Mouse (Mus musculus): ENCODE measurements around the gene Ptpn21. TPM values are rescaled to one million over a fixed set of nuclear protein-coding genes. Genes with fewer than 3 reads are reported as not detected.

Gene Ptpn21
- polyA plus RNA-seq, 1 experiment from 2014 or later = 11.6 TPM

- Histone ChIP-seq H3K9ac (no peak overlapping the region), H3K4me3 (no peak overlapping the region), H3K27ac (peak overlapping the region; percentile 77), H3K4me1 (peaks cover 23% of the 10 kb centered on the region), H3K36me3 (no peaks in the 10 kb centered on the region), H3K4me2 (no peak overlapping the region), H3K9me3 (no peaks in the 10 kb centered on the region), H3K27me3 (no peaks in the 10 kb centered on the region)
- 38% methylated on average over 3 of the region's 3 CpGs for WGBS
- peak; percentile 53; the same call in 1 of the 2 replicates for ATAC-seq (ENCODE audit: borderline replicate concordance, extremely low read depth, low FRiP score, low TSS enrichment)
Observed at GRCm38 (mm10) chr12:98741011-98741501, 3.9 kb upstream of the Ptpn21 start.

DNA sequence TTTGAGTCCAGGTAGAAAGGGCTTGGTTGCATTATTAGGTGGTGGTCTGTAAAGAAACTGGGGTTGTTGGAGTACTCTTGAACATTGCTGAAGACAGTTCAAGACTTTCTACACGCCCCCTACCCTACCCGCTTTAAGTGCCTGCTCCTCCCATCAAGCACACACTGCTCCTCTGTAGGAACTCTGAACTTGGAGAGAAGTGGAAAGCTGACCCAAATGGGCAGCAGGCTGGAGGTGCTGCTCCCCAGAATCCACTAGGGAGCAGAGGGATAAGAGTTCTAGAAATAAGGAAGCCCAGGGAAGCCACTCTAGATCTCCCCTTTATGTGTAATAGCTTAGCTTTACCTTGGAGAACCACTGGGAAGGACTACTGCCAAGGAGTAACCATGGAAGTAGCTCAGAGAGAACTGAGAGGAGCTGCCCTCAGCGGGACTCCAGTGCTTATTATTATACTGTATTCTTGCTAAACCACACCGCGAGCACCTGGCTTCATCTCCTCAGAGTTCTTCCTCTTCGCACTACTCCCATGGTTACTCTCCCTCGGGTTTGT, 671 bp upstream of the Ptpn21 start:
- H3K4me3 ChIP-seq = peak overlapping the region; percentile 67
- peak overlapping the region; percentile 63 for H3K4me2 ChIP-seq
- H3K9ac ChIP-seq = peak overlapping the region; percentile 76
- H3K27me3 ChIP-seq = no peaks in the 10 kb centered on the region
- H3K9me3 ChIP-seq = no peaks in the 10 kb centered on the region
- H3K4me1 ChIP-seq = peaks cover 40% of the 10 kb centered on the region
- 9% methylated on average over 7 of the region's 7 CpGs for WGBS
- H3K36me3 ChIP-seq = no peaks in the 10 kb centered on the region
- peak overlapping the region; percentile 97 for H3K27ac ChIP-seq
- ATAC-seq (ENCODE audit: borderline replicate concordance, extremely low read depth, low FRiP score, low TSS enrichment) = peak; percentile 71

DNA sequence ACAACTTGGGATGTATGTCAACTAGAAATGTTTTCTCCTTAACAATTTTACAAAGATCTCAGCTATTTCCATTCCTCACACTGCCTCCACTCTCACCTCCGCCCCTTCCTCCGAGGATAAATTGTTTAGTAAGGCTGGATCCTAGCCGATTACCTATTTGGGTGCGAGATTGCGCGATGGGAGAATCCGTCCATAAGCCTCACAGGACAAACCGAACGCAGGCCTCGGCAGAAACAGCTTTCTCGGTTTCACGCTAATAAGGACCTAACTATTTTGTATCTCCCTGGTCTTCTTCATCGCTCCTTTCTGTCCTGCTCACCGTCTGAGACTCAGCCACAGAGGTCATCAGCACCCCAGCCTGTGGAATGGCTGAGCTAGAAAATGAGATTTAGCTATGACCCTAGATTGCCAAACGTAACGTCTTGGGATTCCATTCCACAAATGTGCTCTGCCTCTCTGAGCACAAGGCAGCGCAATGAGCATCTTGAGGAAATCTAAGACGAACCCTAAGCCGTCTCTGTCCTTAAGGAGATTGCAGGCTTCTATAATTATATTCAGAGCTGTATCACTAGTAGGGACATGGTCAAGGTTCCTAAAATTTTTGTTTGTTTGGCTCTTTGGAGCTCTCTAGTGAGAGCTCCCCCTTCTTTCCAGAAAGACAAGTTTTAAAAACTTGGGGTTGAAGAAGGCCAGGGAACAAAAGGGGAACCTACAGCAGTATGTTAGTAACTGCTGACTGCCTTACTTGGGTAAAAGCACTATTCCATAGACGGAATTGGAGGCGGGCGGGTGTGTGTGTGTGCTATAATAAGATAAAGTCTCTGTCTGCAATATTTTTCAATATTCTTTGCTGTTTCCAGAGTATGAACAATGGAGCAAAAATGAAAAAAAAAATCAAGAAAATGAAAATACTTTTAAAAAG, 2.1 kb downstream of the Ptpn21 start:
- ATAC-seq (ENCODE audit: borderline replicate concordance, extremely low read depth, low FRiP score, low TSS enrichment) = no peak
- H3K27me3 ChIP-seq = no peaks in the 10 kb centered on the region
- H3K4me2 ChIP-seq = peak overlapping the region; percentile 73
- H3K4me1 ChIP-seq = peaks cover 32% of the 10 kb centered on the region
- H3K9me3 ChIP-seq = no peaks in the 10 kb centered on the region
- peak overlapping the region; percentile 16 for H3K27ac ChIP-seq
- 8% methylated on average over 22 of the region's 22 CpGs for WGBS
- H3K4me3 ChIP-seq = peak overlapping the region; percentile 73
- no peaks in the 10 kb centered on the region for H3K36me3 ChIP-seq
- H3K9ac ChIP-seq = peak overlapping the region; percentile 72

- Histone ChIP-seq H3K9me3 (no peaks in the 10 kb centered on the region), H3K27ac (peak overlapping the region; percentile 77), H3K36me3 (no peaks in the 10 kb centered on the region), H3K27me3 (no peaks in the 10 kb centered on the region), H3K4me1 (peaks cover 32% of the 10 kb centered on the region), H3K4me2 (peak overlapping the region; percentile 73), H3K9ac (peak overlapping the region; percentile 72), H3K4me3 (peak overlapping the region; percentile 73)
- WGBS = 1% methylated on average over 30 of the region's 30 CpGs
- peak; percentile 85 for ATAC-seq (ENCODE audit: borderline replicate concordance, extremely low read depth, low FRiP score, low TSS enrichment)
Observed at GRCm38 (mm10) chr12:98734246-98734879, 2.8 kb downstream of the Ptpn21 start.

DNA sequence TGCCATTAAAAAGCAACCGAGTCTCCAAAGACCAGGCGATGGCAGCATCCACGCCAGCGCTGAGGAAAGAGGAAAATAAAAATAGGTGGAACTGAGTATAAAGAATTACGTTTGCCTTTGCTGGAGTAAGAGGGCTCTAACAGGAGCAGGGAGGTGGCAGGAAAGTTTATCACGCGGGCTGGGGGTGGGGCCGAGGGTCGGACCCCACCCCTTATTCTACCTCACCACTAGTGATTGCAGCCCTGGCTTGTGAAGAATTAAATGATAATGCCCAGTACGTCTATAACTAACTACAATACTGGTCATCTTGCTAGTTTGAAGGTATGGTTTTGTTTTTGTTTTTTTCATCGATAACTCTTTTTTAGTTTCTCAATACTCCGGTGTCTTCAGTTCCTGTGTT, 3.4 kb downstream of the Ptpn21 start:
- Histone ChIP-seq H3K9ac (peak overlapping the region; percentile 72; the same call in 1 of the 2 replicates), H3K4me3 (peak overlapping the region; percentile 73), H3K36me3 (no peaks in the 10 kb centered on the region), H3K27ac (no peak overlapping the region), H3K9me3 (no peaks in the 10 kb centered on the region), H3K4me2 (peak overlapping the region; percentile 73), H3K4me1 (peaks cover 31% of the 10 kb centered on the region), H3K27me3 (no peaks in the 10 kb centered on the region)
- no peak for ATAC-seq (ENCODE audit: borderline replicate concordance, extremely low read depth, low FRiP score, low TSS enrichment)
- 16% methylated on average over 12 of the region's 12 CpGs for WGBS

DNA sequence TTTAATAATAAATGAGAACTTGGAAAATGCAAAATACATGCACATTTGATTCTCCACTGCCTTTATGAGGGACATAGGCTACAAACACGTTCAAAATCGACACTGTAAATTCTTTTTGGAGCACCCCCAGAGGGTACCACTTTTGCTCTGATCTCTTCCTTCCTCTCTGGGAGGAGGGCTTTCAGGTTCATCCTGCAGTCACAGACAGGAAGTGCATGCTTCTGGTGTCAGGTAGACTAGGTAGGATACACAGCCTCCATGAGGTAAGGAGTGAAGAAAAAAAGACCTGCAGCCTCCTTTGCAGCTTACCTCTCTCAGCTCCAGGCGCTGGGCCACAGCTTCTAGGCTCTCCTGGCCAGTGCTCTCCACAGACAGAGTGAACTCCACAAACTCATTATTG, 4.0 kb downstream of the Ptpn21 start:
- Histone ChIP-seq H3K9ac (no peak overlapping the region), H3K4me1 (peaks cover 26% of the 10 kb centered on the region), H3K36me3 (no peaks in the 10 kb centered on the region), H3K9me3 (no peaks in the 10 kb centered on the region), H3K4me2 (peak overlapping the region; percentile 73), H3K27ac (no peak overlapping the region), H3K4me3 (peak overlapping the region; percentile 73), H3K27me3 (no peaks in the 10 kb centered on the region)
- 64% methylated on average over 3 of the region's 3 CpGs for WGBS
- no peak for ATAC-seq (ENCODE audit: borderline replicate concordance, extremely low read depth, low FRiP score, low TSS enrichment)

DNA sequence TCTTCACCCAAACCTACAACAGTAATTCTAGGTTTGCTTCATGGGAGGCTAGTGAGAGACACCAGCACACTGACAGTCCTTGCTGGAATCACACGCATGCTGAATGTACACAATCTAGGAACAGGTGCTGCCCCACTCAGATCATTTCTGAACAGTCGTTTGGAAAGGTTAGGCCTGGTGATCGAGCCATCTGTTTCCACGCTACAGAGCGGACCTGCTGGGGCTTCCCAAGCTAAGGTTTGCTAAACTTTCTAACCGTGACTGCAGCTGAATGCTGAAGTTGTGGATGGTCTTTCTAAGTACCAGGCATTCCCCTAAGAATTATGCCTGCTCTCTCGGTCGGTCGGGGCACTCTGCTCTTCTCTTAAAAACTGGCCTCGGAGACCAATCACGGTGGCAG, 6.5 kb downstream of the Ptpn21 start:
- no peak overlapping the region for H3K4me2 ChIP-seq
- peaks cover 18% of the 10 kb centered on the region for H3K4me1 ChIP-seq
- no peaks in the 10 kb centered on the region for H3K27me3 ChIP-seq
- no peaks in the 10 kb centered on the region for H3K9me3 ChIP-seq
- no peaks in the 10 kb centered on the region for H3K36me3 ChIP-seq
- no peak overlapping the region for H3K4me3 ChIP-seq
- no peak for ATAC-seq (ENCODE audit: borderline replicate concordance, extremely low read depth, low FRiP score, low TSS enrichment)
- H3K9ac ChIP-seq = no peak overlapping the region
- H3K27ac ChIP-seq = no peak overlapping the region
- 82% methylated on average over 11 of the region's 11 CpGs for WGBS

DNA sequence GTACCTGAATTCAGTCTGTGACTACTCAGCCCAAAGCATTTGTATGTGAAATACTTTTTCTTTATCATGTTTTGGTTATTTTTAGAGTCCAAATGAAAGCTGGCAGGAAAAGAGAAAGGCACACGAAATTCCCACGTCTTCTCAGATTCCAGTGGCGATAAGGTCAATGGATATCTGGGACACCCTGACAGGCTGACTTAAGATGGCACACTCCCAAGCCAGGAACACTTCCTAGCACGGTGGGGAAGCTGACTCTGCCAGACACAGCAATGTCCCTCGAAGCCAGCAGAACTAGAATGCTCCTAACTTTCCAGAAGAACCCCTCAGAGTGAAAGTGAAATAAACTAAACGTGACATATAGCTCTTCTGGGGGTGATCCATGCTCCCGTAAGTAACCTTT, 10.0 kb downstream of the Ptpn21 start:
- H3K27ac ChIP-seq = no peak overlapping the region
- no peak for ATAC-seq (ENCODE audit: borderline replicate concordance, extremely low read depth, low FRiP score, low TSS enrichment)
- 53% methylated on average over 7 of the region's 7 CpGs for WGBS
- no peak overlapping the region for H3K4me2 ChIP-seq
- H3K9me3 ChIP-seq = no peaks in the 10 kb centered on the region
- no peak overlapping the region for H3K4me3 ChIP-seq
- no peaks in the 10 kb centered on the region for H3K4me1 ChIP-seq
- H3K36me3 ChIP-seq = no peaks in the 10 kb centered on the region
- no peak overlapping the region for H3K9ac ChIP-seq
- no peaks in the 10 kb centered on the region for H3K27me3 ChIP-seq

- ATAC-seq (ENCODE audit: borderline replicate concordance, extremely low read depth, low FRiP score, low TSS enrichment) = no peak
- 75% methylated on average over 7 of the region's 7 CpGs for WGBS
- no peaks in the 10 kb centered on the region for H3K36me3 ChIP-seq
- no peak overlapping the region for H3K4me3 ChIP-seq
- no peak overlapping the region for H3K4me2 ChIP-seq
- no peaks in the 10 kb centered on the region for H3K9me3 ChIP-seq
- no peaks in the 10 kb centered on the region for H3K27me3 ChIP-seq
- no peak overlapping the region for H3K9ac ChIP-seq
- no peak overlapping the region for H3K27ac ChIP-seq
- peaks cover 3% of the 10 kb centered on the region for H3K4me1 ChIP-seq
Observed at GRCm38 (mm10) chr12:98726078-98726477, 11.1 kb downstream of the Ptpn21 start.

GRCm38 (mm10) chr12:98724976-98725375, 12.2 kb downstream of the Ptpn21 start:
- Histone ChIP-seq H3K4me3 (no peak overlapping the region), H3K4me2 (no peak overlapping the region), H3K9ac (no peak overlapping the region), H3K9me3 (no peaks in the 10 kb centered on the region), H3K4me1 (peaks cover 14% of the 10 kb centered on the region), H3K36me3 (no peaks in the 10 kb centered on the region), H3K27ac (no peak overlapping the region), H3K27me3 (no peaks in the 10 kb centered on the region)
- no peak for ATAC-seq (ENCODE audit: borderline replicate concordance, extremely low read depth, low FRiP score, low TSS enrichment)
- WGBS = 50% methylated on average over 5 of the region's 5 CpGs

DNA sequence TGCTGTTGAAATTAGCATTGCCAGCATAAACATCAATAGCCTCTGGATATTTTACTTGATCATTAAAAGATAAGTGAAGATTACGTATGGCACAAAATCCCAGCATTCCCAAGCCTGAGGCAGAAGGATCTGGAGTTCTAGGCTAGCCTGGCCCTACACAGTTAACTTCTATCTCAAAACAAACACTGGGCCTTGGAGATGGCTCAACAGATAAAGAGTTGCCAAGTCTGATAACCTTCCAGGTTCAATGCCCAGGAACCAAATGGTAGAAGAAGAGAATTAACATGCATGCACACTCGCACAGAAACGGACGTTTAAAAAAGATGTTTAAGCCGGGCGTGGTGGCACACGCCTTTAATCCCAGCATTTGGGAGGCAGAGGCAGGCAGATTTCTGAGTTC, 13.0 kb downstream of the Ptpn21 start:
- Histone ChIP-seq H3K9me3 (no peaks in the 10 kb centered on the region), H3K27me3 (no peaks in the 10 kb centered on the region), H3K9ac (no peak overlapping the region), H3K27ac (no peak overlapping the region), H3K4me1 (peaks cover 14% of the 10 kb centered on the region), H3K4me2 (no peak overlapping the region), H3K36me3 (no peaks in the 10 kb centered on the region), H3K4me3 (no peak overlapping the region)
- 92% methylated on average over 7 of the region's 7 CpGs for WGBS
- ATAC-seq (ENCODE audit: borderline replicate concordance, extremely low read depth, low FRiP score, low TSS enrichment) = no peak

GRCm38 (mm10) chr12:98721030-98721429, 16.2 kb downstream of the Ptpn21 start:
- H3K4me2 ChIP-seq = no peak overlapping the region
- H3K4me1 ChIP-seq = peaks cover 14% of the 10 kb centered on the region
- 0 out of 2 replicates have a peak overlapping the region, but pooled peaks have one; percentile 10 for H3K27ac ChIP-seq
- WGBS = 71% methylated on average over 3 of the region's 3 CpGs
- H3K4me3 ChIP-seq = no peak overlapping the region
- no peak for ATAC-seq (ENCODE audit: borderline replicate concordance, extremely low read depth, low FRiP score, low TSS enrichment)
- no peaks in the 10 kb centered on the region for H3K27me3 ChIP-seq
- no peaks in the 10 kb centered on the region for H3K9me3 ChIP-seq
- H3K36me3 ChIP-seq = no peaks in the 10 kb centered on the region
- H3K9ac ChIP-seq = no peak overlapping the region

Data from lung, embryonic 15.5 days (tissue).